11 mouse cellular contexts compared by ENCODE assay signal in genomic region chr2:21044007-21044406, GRCm38 (mm10).
A peak's percentile ranks its signal among the peaks of the same experiment; 100 is the strongest.
DNase-seq lines count a peak whose midpoint lies in the region; ATAC-seq lines count a peak whose summit lies in the region.
"Had no signal": no experiment of that assay in that cellular context is flagged by ENCODE, and none has a peak within 500 bp of the region (broad histone marks: within the 10 kb centered on the region; RNA-seq: fewer than 3 reads in every experiment).

No protein-coding gene starts in this region.

- no peak overlapping the region for H3K27ac ChIP-seq in embryonic facial prominence, embryonic 11.5 days (replicated peaks; ENCODE audit: low read depth, low read length)
- no peak overlapping the region for H3K27ac ChIP-seq in embryonic facial prominence, embryonic 10.5 days (replicated peaks)
- peak overlapping the region; percentile 78 for H3K27ac ChIP-seq in forebrain, embryonic 10.5 days
- peak overlapping the region; percentile 43 for H3K27ac ChIP-seq in hindbrain, embryonic 15.5 days (replicated peaks)
- H3K27ac ChIP-seq in neural tube, embryonic 13.5 days (replicated peaks), result peak overlapping the region; percentile 72

- H3K4me2 ChIP-seq in embryonic facial prominence, embryonic 11.5 days (ENCODE audit: low read depth, low read length), result no peak overlapping the region
- H3K4me2 ChIP-seq in hindbrain, embryonic 15.5 days, result no peak overlapping the region
- no peak overlapping the region for H3K4me2 ChIP-seq in neural tube, embryonic 13.5 days
- H3K4me2 ChIP-seq: heart, embryonic 12.5 days had no signal

- no peak overlapping the region for H3K4me3 ChIP-seq in embryonic facial prominence, embryonic 11.5 days (ENCODE audit: low read depth, low read length)
- no peak overlapping the region for H3K4me3 ChIP-seq in embryonic facial prominence, embryonic 10.5 days
- no peak overlapping the region; the same call in 1 of the 2 replicates for H3K4me3 ChIP-seq in forebrain, embryonic 10.5 days
- no peak overlapping the region for H3K4me3 ChIP-seq in hindbrain, embryonic 15.5 days
- no peak overlapping the region for H3K4me3 ChIP-seq in neural tube, embryonic 13.5 days
- H3K4me3 ChIP-seq: heart, embryonic 12.5 days had no signal

- H3K9ac ChIP-seq in embryonic facial prominence, embryonic 11.5 days (replicated peaks; ENCODE audit: low read length), result no peak overlapping the region
- no peak overlapping the region for H3K9ac ChIP-seq in hindbrain, embryonic 15.5 days
- peak overlapping the region; percentile 38; the same call in 1 of the 2 replicates for H3K9ac ChIP-seq in neural tube, embryonic 13.5 days
- H3K9ac ChIP-seq: heart, embryonic 12.5 days; liver, postnatal 0 days had no signal

- H3K4me1 ChIP-seq in embryonic facial prominence, embryonic 11.5 days (ENCODE audit: control insufficient read depth, insufficient read depth, low read length), result no peaks in the 10 kb centered on the region
- H3K4me1 ChIP-seq in embryonic facial prominence, embryonic 10.5 days, result peaks cover 11% of the 10 kb centered on the region; the same call in 1 of the 2 replicates
- H3K4me1 ChIP-seq in forebrain, embryonic 10.5 days, result peaks cover 33% of the 10 kb centered on the region
- peaks cover 15% of the 10 kb centered on the region for H3K4me1 ChIP-seq in hindbrain, embryonic 15.5 days (replicated peaks)
- H3K4me1 ChIP-seq in neural tube, embryonic 13.5 days (replicated peaks), result peaks cover 27% of the 10 kb centered on the region
- H3K4me1 ChIP-seq: heart, embryonic 12.5 days had no signal

- intact Hi-C loops in gastrocnemius, postnatal 14 days (cut with DNase I; ENCODE audit: low total_unique reads), result no loop called here

- whole genome bisulfite sequencing in embryonic facial prominence, embryonic 11.5 days, result 62% methylated on average over 7 of the region's 7 CpGs
- WGBS in embryonic facial prominence, embryonic 10.5 days, result 60% methylated on average over 7 of the region's 7 CpGs
- 25% methylated on average over 7 of the region's 7 CpGs for WGBS in forebrain, embryonic 10.5 days
- WGBS in hindbrain, embryonic 15.5 days, result 11% methylated on average over 7 of the region's 7 CpGs
- 16% methylated on average over 7 of the region's 7 CpGs for WGBS in neural tube, embryonic 13.5 days

- H3K27me3 ChIP-seq in embryonic facial prominence, embryonic 11.5 days (ENCODE audit: control insufficient read depth, insufficient read depth, low read length), result no peaks in the 10 kb centered on the region
- H3K27me3 ChIP-seq in embryonic facial prominence, embryonic 10.5 days (replicated peaks; ENCODE audit: low read depth, poor library complexity, severe bottlenecking), result no peaks in the 10 kb centered on the region
- H3K27me3 ChIP-seq in forebrain, embryonic 10.5 days (ENCODE audit: poor library complexity, severe bottlenecking), result peaks cover 14% of the 10 kb centered on the region
- no peaks in the 10 kb centered on the region for H3K27me3 ChIP-seq in hindbrain, embryonic 15.5 days
- no peaks in the 10 kb centered on the region for H3K27me3 ChIP-seq in neural tube, embryonic 13.5 days
- H3K27me3 ChIP-seq: heart, embryonic 12.5 days had no signal

- peak; percentile 76 for ATAC-seq in embryonic facial prominence, embryonic 11.5 days (replicated peaks; ENCODE audit: insufficient number of reproducible peaks, low FRiP score, low TSS enrichment, low read depth)
- peak; percentile 68 for ATAC-seq in hindbrain, embryonic 15.5 days (ENCODE audit: low FRiP score, low read depth)
- peak; percentile 52; the same call in 1 of the 2 replicates for ATAC-seq in neural tube, embryonic 13.5 days (ENCODE audit: low read depth)
- no peak for ATAC-seq in inflammation-experienced regulatory T-cells, adult 6 months
- ATAC-seq: liver, postnatal 0 days had no signal

- DNase-seq in embryonic facial prominence, embryonic 11.5 days (ENCODE audit: low spot score), result peak; percentile 12
- DNase-seq in embryonic facial prominence, embryonic 10.5 days (ENCODE audit: low spot score), result no peak
- DNase-seq in forebrain, embryonic 10.5 days (ENCODE audit: extremely low spot score, low spot score), result peak; percentile 56
- DNase-seq in gastrocnemius, postnatal 14 days, result no peak
- no peak for DNase-seq in spleen, adult 12 weeks (ENCODE audit: low spot score)
- DNase-seq: liver, postnatal 0 days; right cerebral cortex, postnatal 4 days had no signal

- H3K36me3 ChIP-seq in embryonic facial prominence, embryonic 11.5 days (replicated peaks; ENCODE audit: control insufficient read depth, insufficient read depth, low read depth, low read length), result no peaks in the 10 kb centered on the region
- no peaks in the 10 kb centered on the region for H3K36me3 ChIP-seq in embryonic facial prominence, embryonic 10.5 days (replicated peaks)
- H3K36me3 ChIP-seq in forebrain, embryonic 10.5 days (replicated peaks), result no peaks in the 10 kb centered on the region
- H3K36me3 ChIP-seq in hindbrain, embryonic 15.5 days, result no peaks in the 10 kb centered on the region
- no peaks in the 10 kb centered on the region for H3K36me3 ChIP-seq in neural tube, embryonic 13.5 days
- H3K36me3 ChIP-seq: heart, embryonic 12.5 days had no signal

- no peaks in the 10 kb centered on the region for H3K9me3 ChIP-seq in embryonic facial prominence, embryonic 11.5 days (replicated peaks; ENCODE audit: control insufficient read depth, low read length)
- H3K9me3 ChIP-seq in embryonic facial prominence, embryonic 10.5 days, result no peaks in the 10 kb centered on the region
- H3K9me3 ChIP-seq in forebrain, embryonic 10.5 days, result no peaks in the 10 kb centered on the region
- no peaks in the 10 kb centered on the region for H3K9me3 ChIP-seq in hindbrain, embryonic 15.5 days
- H3K9me3 ChIP-seq in neural tube, embryonic 13.5 days, result no peaks in the 10 kb centered on the region
- H3K9me3 ChIP-seq: heart, embryonic 12.5 days had no signal

Comparison
In these comparisons a context has a peak if more than half of its experiments do, and no peak if none do; other contexts are left out.
1. DNase-seq: peak in embryonic facial prominence, embryonic 11.5 days (single experiment) and forebrain, embryonic 10.5 days (single experiment); none in embryonic facial prominence, embryonic 10.5 days (single experiment), gastrocnemius, postnatal 14 days (single experiment) and spleen, adult 12 weeks (single experiment).
2. H3K27ac ChIP-seq: peak in forebrain, embryonic 10.5 days (single experiment), hindbrain, embryonic 15.5 days (single experiment) and neural tube, embryonic 13.5 days (single experiment); none in embryonic facial prominence, embryonic 11.5 days (single experiment) and embryonic facial prominence, embryonic 10.5 days (single experiment).